Mouse (Mus musculus) lung, embryonic 14.5 days (tissue): ENCODE measurements around the gene Gm4869. TPM values are rescaled to one million over a fixed set of nuclear protein-coding genes. Genes with fewer than 3 reads are reported as not detected.

ENCODE experiments used
- ATAC-seq: fragments of 200-750 bp; cut with Nextera tagmentation; 2 replicates; pipeline ENCODE4 v1.8.0; 2017; ENCODE audit warnings: mild to moderate bottlenecking, moderate TSS enrichment, moderate library complexity; ENCODE audit not compliant: insufficient read depth
- DNase-seq: peaks from one replicate; pipeline ENCODE4 v3.0.0-alpha.2; 2015
- H3K27ac ChIP-seq: fragments of 300-500 bp; sonication (generic); 2 replicates; pipeline ENCODE4 v1.5.1; 2014; ENCODE audit warnings: low read depth, mild to moderate bottlenecking, moderate library complexity
- H3K27me3 ChIP-seq: fragments of 300-500 bp; sonication (generic); 2 replicates; pipeline ENCODE4 v1.6.1; 2014; ENCODE audit warnings: low read length, control low read depth; ENCODE audit not compliant: insufficient read depth
- H3K36me3 ChIP-seq: fragments of 300-500 bp; sonication (generic); 2 replicates; pipeline ENCODE4 v1.6.1; 2014; ENCODE audit warnings: control low read depth; ENCODE audit not compliant: insufficient read depth
- H3K4me1 ChIP-seq: fragments of 300-500 bp; sonication (generic); 2 replicates; pipeline ENCODE4 v1.6.1; 2014; ENCODE audit warnings: antibody characterized with exemption, control low read depth; ENCODE audit not compliant: insufficient read depth
- H3K4me2 ChIP-seq: fragments of 300-500 bp; sonication (generic); 2 replicates; pipeline ENCODE4 v1.6.1; 2014; ENCODE audit warnings: mild to moderate bottlenecking
- H3K4me3 ChIP-seq: fragments of 300-500 bp; sonication (generic); 2 replicates; pipeline ENCODE4 v1.5.1; 2014; ENCODE audit warnings: low read depth, low read length
- H3K9ac ChIP-seq: fragments of 300-500 bp; sonication (generic); 2 replicates; pipeline ENCODE4 v1.6.1; 2014
- H3K9me3 ChIP-seq: fragments of 300-500 bp; sonication (generic); 2 replicates; pipeline ENCODE4 v1.6.1; 2016; ENCODE audit warnings: low read depth, low read length, control low read depth
- CTCF ChIP-seq: IDR thresholded peaks from 2 replicates; pipeline ENCODE4 v1.5.1; 2016; ENCODE audit warnings: antibody characterized with exemption, low read depth
- WGBS: fragments of 180-500 bp; shearing (Covaris S2); extraction: QIAGEN DNeasy Blood & Tissue Kit; methylation state at CpG from one replicate; pipeline ENCODE4 v1.1.7; 2014; 5-methylcytosine and 5-hydroxymethylcytosine counted together
- polyA plus RNA-seq: library from polyadenylated mRNA; unstranded; fragments of >200 nt; fragmentation: Nextera tagmentation; extraction: Ambion mirVana; gene quantifications from 2 replicates; pipeline ENCODE4 v1.2.1, GENCODE M21; 2014

Gene Gm4869
- polyA plus RNA-seq, 1 experiment from 2014 or later, result not detected

GRCm38 (mm10) chr5:140414647-140415046 lies 30.8 kb upstream of the Gm4869 start:
- TF ChIP-seq CTCF, result no peak

GRCm38 (mm10) chr5:140418106-140418488 lies 27.3 kb upstream of the Gm4869 start:
- peak overlapping the region; percentile 97 for H3K9ac ChIP-seq
- H3K4me2 ChIP-seq, result peak overlapping the region; percentile 77
- H3K9me3 ChIP-seq, result no peaks in the 10 kb centered on the region
- no peak for TF ChIP-seq CTCF
- H3K4me3 ChIP-seq, result peak overlapping the region; percentile 99
- peak overlapping the region; percentile 97 for H3K27ac ChIP-seq
- H3K36me3 ChIP-seq, result peaks cover 13% of the 10 kb centered on the region
- no peaks in the 10 kb centered on the region for H3K4me1 ChIP-seq
- DNase-seq, result no peak
- H3K27me3 ChIP-seq, result no peaks in the 10 kb centered on the region
- under 1% methylated on average over 12 of the region's 12 CpGs for WGBS
- ATAC-seq, result no peak

More at GRCm38 (mm10) chr5:140414647-140415046, 30.8 kb upstream of the Gm4869 start:
- H3K27me3 ChIP-seq, result no peaks in the 10 kb centered on the region
- 57% methylated on average over 4 of the region's 4 CpGs for WGBS
- H3K9ac ChIP-seq, result no peak overlapping the region
- no peaks in the 10 kb centered on the region for H3K36me3 ChIP-seq
- DNase-seq (peak; percentile 5), ATAC-seq (no peak)
- no peak overlapping the region for H3K27ac ChIP-seq
- no peaks in the 10 kb centered on the region for H3K4me1 ChIP-seq
- H3K9me3 ChIP-seq, result no peaks in the 10 kb centered on the region
- H3K4me2 ChIP-seq, result no peak overlapping the region
- H3K4me3 ChIP-seq, result no peak overlapping the region

GRCm38 (mm10) chr5:140418489-140419441 lies 26.7 kb upstream of the Gm4869 start, which contains the start of gene Eif3b:
Gene Eif3b, plus strand, starts transcription at chr5:140419328.
- H3K9ac ChIP-seq, result peak within 1 kb of the TSS; percentile 97
- H3K9me3 ChIP-seq, result no peaks in the 10 kb centered on the region
- peaks cover 17% of the 10 kb centered on the region for H3K36me3 ChIP-seq
- no peak; the same call in 1 of the 2 replicates for TF ChIP-seq CTCF
- peak within 1 kb of the TSS; percentile 97 for H3K27ac ChIP-seq
- under 1% methylated on average over 65 of the region's 65 CpGs for WGBS
- DNase-seq (peak; percentile 95), ATAC-seq (peak; percentile 93)
- H3K4me3 ChIP-seq, result peak within 1 kb of the TSS; percentile 99
- H3K4me1 ChIP-seq, result no peaks in the 10 kb centered on the region
- peak within 1 kb of the TSS; percentile 77 for H3K4me2 ChIP-seq
- H3K27me3 ChIP-seq, result no peaks in the 10 kb centered on the region

- DNase-seq, result peak; percentile 28
- Histone ChIP-seq H3K4me3 (peak overlapping the region; percentile 99), H3K4me1 (no peaks in the 10 kb centered on the region), H3K9ac (peak overlapping the region; percentile 97), H3K27me3 (no peaks in the 10 kb centered on the region), H3K4me2 (peak overlapping the region; percentile 77), H3K9me3 (no peaks in the 10 kb centered on the region), H3K36me3 (peaks cover 20% of the 10 kb centered on the region), H3K27ac (peak overlapping the region; percentile 97)
- TF ChIP-seq CTCF, result no peak
- peak; percentile 36 for ATAC-seq
- WGBS, result under 1% methylated on average over 62 of the region's 62 CpGs
These were observed 25.9 kb upstream of the Gm4869 start for GRCm38 (mm10) chr5:140419442-140420080.

- no peak for TF ChIP-seq CTCF
These were observed 24.8 kb upstream of the Gm4869 start for GRCm38 (mm10) chr5:140420616-140421015.

GRCm38 (mm10) chr5:140425016-140425783 lies 20.2 kb upstream of the Gm4869 start:
- DNase-seq (no peak), ATAC-seq (no peak)
- Histone ChIP-seq H3K4me2 (no peak overlapping the region), H3K4me1 (no peaks in the 10 kb centered on the region), H3K27ac (no peak overlapping the region), H3K27me3 (no peaks in the 10 kb centered on the region), H3K36me3 (peaks cover 75% of the 10 kb centered on the region), H3K9ac (no peak overlapping the region), H3K9me3 (no peaks in the 10 kb centered on the region), H3K4me3 (no peak overlapping the region)
- no peak for TF ChIP-seq CTCF
- 81% methylated on average over 17 of the region's 17 CpGs for WGBS

More at GRCm38 (mm10) chr5:140420616-140421015, 24.8 kb upstream of the Gm4869 start:
- Histone ChIP-seq H3K27me3 (no peaks in the 10 kb centered on the region), H3K9me3 (no peaks in the 10 kb centered on the region), H3K9ac (peak overlapping the region; percentile 97), H3K27ac (no peak overlapping the region), H3K4me3 (peak overlapping the region; percentile 99), H3K4me1 (no peaks in the 10 kb centered on the region), H3K4me2 (peak overlapping the region; percentile 77), H3K36me3 (peaks cover 29% of the 10 kb centered on the region)
- ATAC-seq, result no peak
- no peak for DNase-seq
- WGBS, result 53% methylated on average over 4 of the region's 4 CpGs
